Mouse (Mus musculus) E14TG2a.4 (cell line): Measurements from ENCODE around the gene Trpc7.

Experiments used
- H3K27me3 ChIP-seq: 2 replicates; pipeline ENCODE4 v1.6.1; 2014; ENCODE audit warnings: low read length, control low read depth; ENCODE audit not compliant: insufficient read depth
- H3K36me3 ChIP-seq: 2 replicates; pipeline ENCODE4 v1.6.1; 2014; ENCODE audit warnings: low read length, control low read depth; ENCODE audit not compliant: insufficient read depth
- H3K4me1 ChIP-seq: replicated peaks from 2 replicates; pipeline ENCODE4 v1.6.1; 2014; ENCODE audit warnings: low read depth, low read length, control low read depth
- H3K4me3 ChIP-seq: replicated peaks from 2 replicates; pipeline ENCODE4 v1.5.1; 2014; ENCODE audit warnings: mild to moderate bottlenecking, low read length
- H3K9me3 ChIP-seq: 2 replicates; pipeline ENCODE4 v1.6.1; 2014; ENCODE audit warnings: low read length, control low read depth
- CTCF ChIP-seq: conservative IDR thresholded peaks from 2 replicates; pipeline ENCODE4 v1.5.1; 2014; ENCODE audit warnings: low read length
- NANOG ChIP-seq: IDR thresholded peaks from 2 replicates; pipeline ENCODE4 v1.6.1; 2014; ENCODE audit warnings: borderline replicate concordance, low read length, mixed read lengths
- POU5F1 ChIP-seq: IDR thresholded peaks from 2 replicates; pipeline ENCODE4 v1.6.1; 2014; ENCODE audit warnings: low read length, borderline replicate concordance

Gene Trpc7

GRCm38 (mm10) chr13:56895893-56896292 is at the start of gene Trpc7:
Trpc7 (minus strand) TSS chr13:56895993.
- Histone ChIP-seq H3K27me3 (peaks cover 16% of the 10 kb centered on the region), H3K4me3 (no peak within 1 kb of the TSS), H3K4me1 (peaks cover 4% of the 10 kb centered on the region; the same call in 1 of the 2 replicates), H3K9me3 (no peaks in the 10 kb centered on the region), H3K36me3 (no peaks in the 10 kb centered on the region)
- TF ChIP-seq POU5F1 (no peak), NANOG (no peak), CTCF (no peak)

GRCm38 (mm10) chr13:56939261-56939660 is 43.5 kb upstream of the Trpc7 start:
- Histone ChIP-seq H3K27me3 (peaks cover 10% of the 10 kb centered on the region), H3K4me1 (no peaks in the 10 kb centered on the region), H3K9me3 (no peaks in the 10 kb centered on the region), H3K4me3 (no peak overlapping the region), H3K36me3 (no peaks in the 10 kb centered on the region)
- TF ChIP-seq NANOG = no peak
- no peak for TF ChIP-seq POU5F1
- TF ChIP-seq CTCF = no peak

- H3K27me3 ChIP-seq = peaks cover 7% of the 10 kb centered on the region
- TF ChIP-seq POU5F1 (no peak), NANOG (no peak), CTCF (no peak)
- H3K9me3 ChIP-seq = no peaks in the 10 kb centered on the region
- no peak overlapping the region for H3K4me3 ChIP-seq
- H3K4me1 ChIP-seq = peaks cover 7% of the 10 kb centered on the region
- no peaks in the 10 kb centered on the region for H3K36me3 ChIP-seq
Observed at GRCm38 (mm10) chr13:56933832-56934510, 38.2 kb upstream of the Trpc7 start.

- H3K4me3 ChIP-seq = no peak overlapping the region
- peaks cover 7% of the 10 kb centered on the region for H3K4me1 ChIP-seq
- no peaks in the 10 kb centered on the region for H3K36me3 ChIP-seq
- H3K27me3 ChIP-seq = no peaks in the 10 kb centered on the region
- no peak for TF ChIP-seq NANOG
- no peak for TF ChIP-seq POU5F1
- no peak for TF ChIP-seq CTCF
- H3K9me3 ChIP-seq = no peaks in the 10 kb centered on the region
Observed at GRCm38 (mm10) chr13:56930421-56930820, 34.6 kb upstream of the Trpc7 start.

GRCm38 (mm10) chr13:56922976-56923375 is 27.2 kb upstream of the Trpc7 start:
- Histone ChIP-seq H3K4me1 (no peaks in the 10 kb centered on the region), H3K27me3 (no peaks in the 10 kb centered on the region), H3K9me3 (no peaks in the 10 kb centered on the region), H3K36me3 (no peaks in the 10 kb centered on the region), H3K4me3 (no peak overlapping the region)
- no peak for TF ChIP-seq NANOG
- TF ChIP-seq CTCF = no peak
- no peak for TF ChIP-seq POU5F1

- H3K9me3 ChIP-seq = no peaks in the 10 kb centered on the region
- H3K4me1 ChIP-seq = no peaks in the 10 kb centered on the region
- H3K36me3 ChIP-seq = no peaks in the 10 kb centered on the region
- H3K27me3 ChIP-seq = no peaks in the 10 kb centered on the region
- no peak overlapping the region for H3K4me3 ChIP-seq
- TF ChIP-seq CTCF = no peak
- TF ChIP-seq POU5F1 = peak; percentile 68; the same call in 1 of the 2 replicates
Observed at GRCm38 (mm10) chr13:56921251-56921650, 25.5 kb upstream of the Trpc7 start.

GRCm38 (mm10) chr13:56914721-56915120 is 18.9 kb upstream of the Trpc7 start:
- Histone ChIP-seq H3K36me3 (no peaks in the 10 kb centered on the region), H3K9me3 (no peaks in the 10 kb centered on the region), H3K4me3 (no peak overlapping the region), H3K27me3 (no peaks in the 10 kb centered on the region), H3K4me1 (peaks cover 3% of the 10 kb centered on the region)
- TF ChIP-seq POU5F1 (no peak), CTCF (peak; percentile 19; the same call in 1 of the 2 replicates), NANOG (no peak)

GRCm38 (mm10) chr13:56911093-56911492 is 15.3 kb upstream of the Trpc7 start:
- no peaks in the 10 kb centered on the region for H3K36me3 ChIP-seq
- peaks cover 7% of the 10 kb centered on the region for H3K4me1 ChIP-seq
- H3K4me3 ChIP-seq = no peak overlapping the region
- TF ChIP-seq POU5F1 (no peak), CTCF (no peak), NANOG (no peak)
- H3K27me3 ChIP-seq = no peaks in the 10 kb centered on the region
- H3K9me3 ChIP-seq = peaks cover 4% of the 10 kb centered on the region; the same call in 1 of the 2 replicates

GRCm38 (mm10) chr13:56895386-56895785 is 407 bp downstream of the Trpc7 start:
- Histone ChIP-seq H3K4me3 (no peak overlapping the region), H3K27me3 (peaks cover 19% of the 10 kb centered on the region), H3K9me3 (no peaks in the 10 kb centered on the region), H3K4me1 (peaks cover 4% of the 10 kb centered on the region; the same call in 1 of the 2 replicates), H3K36me3 (no peaks in the 10 kb centered on the region)
- TF ChIP-seq NANOG (no peak), CTCF (no peak), POU5F1 (no peak)
